Mouse (Mus musculus): ENCODE data around the gene Anp32e.
"Not testable (repeated sequence)": the region's sequence is repeated elsewhere in the genome, so short reads cannot be mapped to it uniquely, and the experiment has no call there.

Gene Anp32e

GRCm38 (mm10) chr3:95977587-95977986 is 48.5 kb downstream of the Anp32e start:
- DNase-seq, result not testable (repeated sequence)

GRCm38 (mm10) chr3:95978265-95978664 is 49.2 kb downstream of the Anp32e start:
- DNase-seq, result no peak

- no peak for DNase-seq
Measured at GRCm38 (mm10) chr3:95980276-95980970, 51.4 kb downstream of the Anp32e start.

GRCm38 (mm10) chr3:95982129-95982528 is 53.1 kb downstream of the Anp32e start:
- no peak for DNase-seq

GRCm38 (mm10) chr3:95985209-95986000 is 56.4 kb downstream of the Anp32e start:
- peak; percentile 57 to 62 for DNase-seq

GRCm38 (mm10) chr3:95986001-95986622 is 57.1 kb downstream of the Anp32e start:
- no peak for DNase-seq

GRCm38 (mm10) chr3:95986984-95987383 is 57.9 kb downstream of the Anp32e start:
- DNase-seq, result no peak

GRCm38 (mm10) chr3:95987386-95988110 is 58.5 kb downstream of the Anp32e start:
- no peak for DNase-seq

GRCm38 (mm10) chr3:95988138-95988537 is 59.1 kb downstream of the Anp32e start:
- no peak for DNase-seq

GRCm38 (mm10) chr3:95988969-95989368 is 59.9 kb downstream of the Anp32e start:
- DNase-seq, result peak; percentile 72 to 77

GRCm38 (mm10) chr3:95990413-95990941 is 61.4 kb downstream of the Anp32e start:
- no peak for DNase-seq

GRCm38 (mm10) chr3:95992990-95993603 is 64.1 kb downstream of the Anp32e start:
- DNase-seq, result no peak

GRCm38 (mm10) chr3:95993881-95994280 is 64.8 kb downstream of the Anp32e start:
- peak; percentile 76 to 78 for DNase-seq

GRCm38 (mm10) chr3:95994381-95994846 is 65.4 kb downstream of the Anp32e start:
- peak; percentile 30 to 42 for DNase-seq

GRCm38 (mm10) chr3:95994975-95995801 is 66.1 kb downstream of the Anp32e start:
- peak in 1 of 2 experiments; percentile 66 for DNase-seq

GRCm38 (mm10) chr3:95995802-95996428 is 66.9 kb downstream of the Anp32e start, which contains the start of gene Plekho1:
TSS of gene Plekho1 (minus strand) at chr3:95996001.
- DNase-seq, result peak; percentile 70 to 75

GRCm38 (mm10) chr3:95996451-95997073 is 67.5 kb downstream of the Anp32e start:
- DNase-seq, result no peak

Data from cerebellum, postnatal 36 days (tissue).